Comparison of ENCODE assay signal across 17 mouse cellular contexts in the genomic region with DNA sequence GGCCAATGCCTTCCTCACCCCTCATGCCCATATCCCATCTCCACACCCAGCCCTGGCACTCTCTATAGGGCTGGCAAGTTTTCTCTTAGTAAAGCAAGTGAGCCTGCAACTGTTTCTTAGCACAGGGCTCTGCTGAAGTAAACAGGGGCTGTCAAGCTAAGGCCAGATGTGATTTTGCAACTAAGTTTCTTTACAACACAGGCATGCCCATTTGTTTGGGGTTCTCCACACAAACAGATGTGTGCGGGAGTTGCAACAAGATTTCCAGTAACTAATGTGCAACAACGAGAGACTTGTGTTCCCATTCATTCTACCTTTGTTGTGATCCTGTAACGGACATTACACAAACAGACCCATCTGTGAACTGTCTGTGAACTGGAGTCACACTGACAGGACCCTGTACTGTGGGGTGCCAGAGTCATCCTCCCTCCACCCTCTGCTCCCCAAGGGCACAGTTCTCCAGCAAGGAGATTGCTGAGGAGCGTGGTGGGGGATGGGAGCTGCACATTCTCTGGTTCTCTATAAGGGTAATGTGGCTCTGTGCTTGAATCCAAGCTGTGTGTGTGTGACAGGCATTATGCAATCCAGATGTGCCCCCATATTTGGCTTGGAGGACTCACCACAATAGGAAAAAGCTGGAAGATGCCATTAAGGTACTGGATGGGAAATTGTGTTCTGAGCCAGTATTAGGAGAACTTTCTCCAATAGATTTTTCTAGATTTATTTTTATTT. TPM values are rescaled to one million over a fixed set of nuclear protein-coding genes. Genes with fewer than 3 reads are reported as not detected.
DNase-seq lines count a peak whose midpoint lies in the region; ATAC-seq and TF ChIP-seq lines count a peak whose summit lies in the region.
"Had no signal": no experiment of that assay in that cellular context is flagged by ENCODE, and none has a peak within 500 bp of the region (broad histone marks: within the 10 kb centered on the region; RNA-seq: fewer than 3 reads in every experiment).

No protein-coding gene starts in this region.

- peaks cover 18% of the 10 kb centered on the region; the same call in 1 of the 2 replicates for H3K4me1 ChIP-seq in intestine, embryonic 14.5 days (replicated peaks; ENCODE audit: control insufficient read depth, insufficient read depth, low read length)
- H3K4me1 ChIP-seq in intestine, postnatal 0 days (replicated peaks; ENCODE audit: control insufficient read depth, insufficient read depth, low read length): 0 out of 2 replicates have a peak, but pooled peaks cover 3% of the 10 kb centered on the region
- H3K4me1 ChIP-seq in embryonic facial prominence, embryonic 12.5 days: peaks cover 21% of the 10 kb centered on the region; the same call in 1 of the 2 replicates
- H3K4me1 ChIP-seq in limb, embryonic 12.5 days (replicated peaks): peaks cover 12% of the 10 kb centered on the region
- H3K4me1 ChIP-seq in midbrain, embryonic 13.5 days (replicated peaks): no peaks in the 10 kb centered on the region
- H3K4me1 ChIP-seq: neural tube, embryonic 12.5 days had no signal

- no peaks in the 10 kb centered on the region for H3K9me3 ChIP-seq in intestine, embryonic 14.5 days (ENCODE audit: control insufficient read depth, low read length)
- no peaks in the 10 kb centered on the region for H3K9me3 ChIP-seq in intestine, postnatal 0 days (ENCODE audit: control insufficient read depth)
- no peaks in the 10 kb centered on the region for H3K9me3 ChIP-seq in embryonic facial prominence, embryonic 12.5 days
- H3K9me3 ChIP-seq in limb, embryonic 12.5 days: no peaks in the 10 kb centered on the region
- no peaks in the 10 kb centered on the region for H3K9me3 ChIP-seq in midbrain, embryonic 13.5 days
- H3K9me3 ChIP-seq: G1E; neural tube, embryonic 12.5 days had no signal

- no peak for ATAC-seq in intestine, embryonic 14.5 days (replicated peaks; ENCODE audit: low FRiP score, low TSS enrichment, low read depth)
- no peak for ATAC-seq in intestine, postnatal 0 days
- no peak for ATAC-seq in embryonic facial prominence, embryonic 12.5 days (ENCODE audit: insufficient number of reproducible peaks, insufficient read depth, low FRiP score, low TSS enrichment)
- ATAC-seq in limb, embryonic 12.5 days (ENCODE audit: insufficient number of reproducible peaks, insufficient read depth, low FRiP score, low TSS enrichment, low read depth): no peak
- ATAC-seq in midbrain, embryonic 13.5 days: no peak

- no peak for TF ChIP-seq CTCF in intestine, postnatal 0 days (IDR thresholded peaks at IDR 0.05; ENCODE audit: low read depth)

- H3K27ac ChIP-seq in intestine, embryonic 14.5 days (ENCODE audit: low read depth): peak overlapping the region; percentile 71
- H3K27ac ChIP-seq in intestine, postnatal 0 days (ENCODE audit: low read depth, low read length): no peak overlapping the region
- peak overlapping the region; percentile 81 for H3K27ac ChIP-seq in embryonic facial prominence, embryonic 12.5 days
- H3K27ac ChIP-seq in limb, embryonic 12.5 days: peak overlapping the region; percentile 56
- H3K27ac ChIP-seq in midbrain, embryonic 13.5 days: no peak overlapping the region
- H3K27ac ChIP-seq: heart, adult 2 months; neural tube, embryonic 12.5 days had no signal

- no peak for DNase-seq in intestine, embryonic 14.5 days (ENCODE audit: low spot score)
- peak; percentile 40 for DNase-seq in NIH3T3 (ENCODE audit: low read depth)
- no peak for DNase-seq in left cerebral cortex, adult 18-20 months (ENCODE audit: low spot score in 2 of 2)
- DNase-seq in ovary, postnatal 10 days (ENCODE audit: low spot score): no peak
- DNase-seq: adrenal gland, postnatal 25 days; cerebellum, postnatal 14 days; heart, adult 2 months; heart, postnatal 14 days; kidney, postnatal 36 days; thymus, adult 2 months had no signal

- WGBS in intestine, embryonic 14.5 days: 56% methylated on average over 4 of the region's 4 CpGs
- WGBS in intestine, postnatal 0 days: 73% methylated on average over 4 of the region's 4 CpGs
- 31% methylated on average over 4 of the region's 4 CpGs for WGBS in embryonic facial prominence, embryonic 12.5 days
- 57% methylated on average over 4 of the region's 4 CpGs for whole genome bisulfite sequencing in limb, embryonic 12.5 days
- WGBS in midbrain, embryonic 13.5 days: 81% methylated on average over 4 of the region's 4 CpGs

- H3K27me3 ChIP-seq in intestine, embryonic 14.5 days (replicated peaks; ENCODE audit: control insufficient read depth, insufficient read depth, low read length): no peaks in the 10 kb centered on the region
- H3K27me3 ChIP-seq in intestine, postnatal 0 days (replicated peaks; ENCODE audit: control insufficient read depth, insufficient read depth, low read length): no peaks in the 10 kb centered on the region; the same call in 1 of the 2 replicates
- no peaks in the 10 kb centered on the region for H3K27me3 ChIP-seq in embryonic facial prominence, embryonic 12.5 days
- peaks cover 4% of the 10 kb centered on the region; the same call in 1 of the 2 replicates for H3K27me3 ChIP-seq in limb, embryonic 12.5 days
- no peaks in the 10 kb centered on the region for H3K27me3 ChIP-seq in midbrain, embryonic 13.5 days
- H3K27me3 ChIP-seq: neural tube, embryonic 12.5 days had no signal

- H3K9ac ChIP-seq in intestine, embryonic 14.5 days (ENCODE audit: low read length): no peak overlapping the region
- no peak overlapping the region for H3K9ac ChIP-seq in intestine, postnatal 0 days (ENCODE audit: low read depth, low read length)
- H3K9ac ChIP-seq in embryonic facial prominence, embryonic 12.5 days: no peak overlapping the region
- H3K9ac ChIP-seq in limb, embryonic 12.5 days (replicated peaks): 0 out of 2 replicates have a peak overlapping the region, but pooled peaks have one; percentile 31
- no peak overlapping the region for H3K9ac ChIP-seq in midbrain, embryonic 13.5 days (replicated peaks)
- H3K9ac ChIP-seq: neural tube, embryonic 12.5 days had no signal

- H3K4me2 ChIP-seq in intestine, embryonic 14.5 days (ENCODE audit: low read length): no peak overlapping the region
- H3K4me2 ChIP-seq in intestine, postnatal 0 days (replicated peaks; ENCODE audit: low read depth): no peak overlapping the region
- no peak overlapping the region for H3K4me2 ChIP-seq in embryonic facial prominence, embryonic 12.5 days (replicated peaks)
- no peak overlapping the region for H3K4me2 ChIP-seq in limb, embryonic 12.5 days
- no peak overlapping the region for H3K4me2 ChIP-seq in midbrain, embryonic 13.5 days (replicated peaks)
- H3K4me2 ChIP-seq: liver, embryonic 11.5 days; neural tube, embryonic 12.5 days had no signal

- no peak overlapping the region for H3K4me3 ChIP-seq in intestine, embryonic 14.5 days (ENCODE audit: low read depth, low read length)
- no peak overlapping the region for H3K4me3 ChIP-seq in intestine, postnatal 0 days (ENCODE audit: low read depth, low read length)
- no peak overlapping the region for H3K4me3 ChIP-seq in embryonic facial prominence, embryonic 12.5 days
- H3K4me3 ChIP-seq in limb, embryonic 12.5 days (replicated peaks): no peak overlapping the region
- no peak overlapping the region for H3K4me3 ChIP-seq in midbrain, embryonic 13.5 days (replicated peaks)
- H3K4me3 ChIP-seq: heart, adult 2 months; neural tube, embryonic 12.5 days had no signal

- no peaks in the 10 kb centered on the region for H3K36me3 ChIP-seq in intestine, embryonic 14.5 days (ENCODE audit: control insufficient read depth, insufficient read depth, low read length)
- no peaks in the 10 kb centered on the region for H3K36me3 ChIP-seq in intestine, postnatal 0 days (ENCODE audit: control insufficient read depth, insufficient read depth)
- H3K36me3 ChIP-seq in embryonic facial prominence, embryonic 12.5 days: no peaks in the 10 kb centered on the region
- no peaks in the 10 kb centered on the region for H3K36me3 ChIP-seq in limb, embryonic 12.5 days
- no peaks in the 10 kb centered on the region for H3K36me3 ChIP-seq in midbrain, embryonic 13.5 days
- H3K36me3 ChIP-seq: neural tube, embryonic 12.5 days had no signal

RNA-seq across cellular contexts. Expression of a gene that starts 15.7 kb away (rescaled TPM):
- 11.7 and 12.4 TPM in 2 replicates for polyA plus RNA-seq in intestine, embryonic 14.5 days (2014; fragmentation: Nextera tagmentation; extraction: Ambion mirVana)
- polyA plus RNA-seq in intestine, postnatal 0 days (2015; fragmentation: Nextera tagmentation; extraction: Ambion mirVana): 4.0 and 4.4 TPM in 2 replicates
- polyA plus RNA-seq in embryonic facial prominence, embryonic 12.5 days (2016; fragmentation: Nextera tagmentation; extraction: Ambion mirVana): 4.5 and 5.7 TPM in 2 replicates
- polyA plus RNA-seq in limb, embryonic 12.5 days (2016; fragmentation: Nextera tagmentation; extraction: Ambion mirVana): 1.4 and 1.7 TPM in 2 replicates
- under 1 TPM; 0.14 to 0.93 TPM for total RNA-seq in left cerebral cortex, adult 18-20 months (2021)
- polyA plus RNA-seq in midbrain, embryonic 13.5 days (2015; fragmentation: Nextera tagmentation; extraction: Ambion mirVana): 1.0 and 1.4 TPM in 2 replicates

RNA-seq across cellular contexts. Expression of a gene that starts 33.6 kb away (rescaled TPM):
- polyA plus RNA-seq in intestine, embryonic 14.5 days (2014; fragmentation: Nextera tagmentation; extraction: Ambion mirVana): 8.9 and 9.5 TPM in 2 replicates
- polyA plus RNA-seq in intestine, postnatal 0 days (2015; fragmentation: Nextera tagmentation; extraction: Ambion mirVana): 3.6 and 4.6 TPM in 2 replicates
- polyA plus RNA-seq in embryonic facial prominence, embryonic 12.5 days (2016; fragmentation: Nextera tagmentation; extraction: Ambion mirVana): 10.6 and 10.8 TPM in 2 replicates
- 9.5 and 10.0 TPM in 2 replicates for polyA plus RNA-seq in limb, embryonic 12.5 days (2016; fragmentation: Nextera tagmentation; extraction: Ambion mirVana)
- 1 to 10 TPM; 9.0 to 9.7 TPM for total RNA-seq in left cerebral cortex, adult 18-20 months (2021)
- 7.0 and 7.2 TPM in 2 replicates for polyA plus RNA-seq in midbrain, embryonic 13.5 days (2015; fragmentation: Nextera tagmentation; extraction: Ambion mirVana)

RNA-seq across cellular contexts. Expression of a gene that starts 41.6 kb away (rescaled TPM):
- polyA plus RNA-seq in intestine, embryonic 14.5 days (2014; fragmentation: Nextera tagmentation; extraction: Ambion mirVana): 13.2 and 15.1 TPM in 2 replicates
- polyA plus RNA-seq in intestine, postnatal 0 days (2015; fragmentation: Nextera tagmentation; extraction: Ambion mirVana): 19.7 and 21.4 TPM in 2 replicates
- 12.5 and 13.4 TPM in 2 replicates for polyA plus RNA-seq in embryonic facial prominence, embryonic 12.5 days (2016; fragmentation: Nextera tagmentation; extraction: Ambion mirVana)
- 11.4 and 14.5 TPM in 2 replicates for polyA plus RNA-seq in limb, embryonic 12.5 days (2016; fragmentation: Nextera tagmentation; extraction: Ambion mirVana)
- total RNA-seq in left cerebral cortex, adult 18-20 months (2021): 10 to 100 TPM; 30.1 to 33.1 TPM
- polyA plus RNA-seq in midbrain, embryonic 13.5 days (2015; fragmentation: Nextera tagmentation; extraction: Ambion mirVana): 15.5 and 17.0 TPM in 2 replicates

Comparison
In these comparisons a context has a peak if more than half of its experiments do, and no peak if none do; other contexts are left out.
1. H3K27ac ChIP-seq: peak in intestine, embryonic 14.5 days (single experiment), embryonic facial prominence, embryonic 12.5 days (single experiment) and limb, embryonic 12.5 days (single experiment); none in intestine, postnatal 0 days (single experiment) and midbrain, embryonic 13.5 days (single experiment).